Mouse (Mus musculus) cerebellum, adult (tissue): ENCODE data around the gene Gipc2.

Source experiments
- ATAC-seq: cut with Nextera tagmentation; 2 replicates; pipeline ENCODE4 v1.9.2; 2017; ENCODE audit warnings: mild to moderate bottlenecking, moderate library complexity, mixed read lengths; ENCODE audit not compliant: insufficient number of reproducible peaks, low FRiP score, low TSS enrichment

Gene Gipc2

DNA sequence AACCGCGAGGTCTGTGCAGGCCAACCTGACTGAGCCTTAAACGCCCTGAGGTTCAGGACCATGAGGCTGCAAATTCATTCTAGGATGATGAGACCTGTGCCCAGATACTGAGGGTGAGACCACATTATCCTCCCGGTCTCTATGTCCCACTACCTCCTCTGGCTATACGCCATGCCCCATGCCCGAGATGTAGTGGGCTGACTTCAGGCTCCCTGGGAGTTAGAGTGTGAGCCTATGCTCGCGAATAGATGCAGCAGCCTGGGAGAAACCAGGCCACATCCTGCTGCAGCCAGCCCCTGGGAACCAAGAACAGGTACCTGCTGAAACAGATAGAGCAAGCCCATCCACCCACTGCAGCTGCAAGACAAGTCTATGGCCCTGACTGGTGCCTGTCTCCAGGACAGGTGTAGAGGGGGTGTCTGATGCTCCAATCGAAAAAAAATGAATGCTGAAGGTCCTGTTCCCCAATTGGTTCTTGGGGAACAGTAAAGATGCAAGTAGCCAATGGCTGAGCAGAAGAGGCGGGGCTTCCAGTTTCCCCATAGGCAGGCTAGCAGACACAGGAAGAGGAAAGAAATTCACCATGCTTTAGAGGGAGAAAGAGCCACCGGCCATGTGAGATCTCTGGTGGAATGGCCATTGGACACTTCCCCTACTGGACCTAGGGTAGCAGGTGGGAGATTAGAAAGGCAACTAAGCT, 65.8 kb downstream of the Gipc2 start:
- ATAC-seq: no peak

DNA sequence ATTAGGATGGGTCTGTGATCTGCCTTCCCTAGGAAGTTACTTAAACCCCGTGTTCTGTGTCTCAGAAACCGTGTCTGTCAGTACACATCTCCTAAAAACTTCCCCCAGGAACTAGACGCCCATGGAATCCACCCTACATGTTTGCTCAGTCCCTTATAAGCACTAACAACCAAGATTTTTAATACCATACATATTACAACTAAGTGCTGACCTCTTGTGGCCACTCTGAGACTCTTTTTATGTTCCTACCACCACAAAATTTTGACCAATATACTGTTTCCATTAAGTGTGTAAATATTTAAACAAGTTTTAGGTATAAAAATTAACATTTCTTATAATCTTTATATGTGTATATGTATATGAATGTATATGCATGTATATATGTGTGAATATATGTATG, 71.0 kb downstream of the Gipc2 start:
- no peak for ATAC-seq

DNA sequence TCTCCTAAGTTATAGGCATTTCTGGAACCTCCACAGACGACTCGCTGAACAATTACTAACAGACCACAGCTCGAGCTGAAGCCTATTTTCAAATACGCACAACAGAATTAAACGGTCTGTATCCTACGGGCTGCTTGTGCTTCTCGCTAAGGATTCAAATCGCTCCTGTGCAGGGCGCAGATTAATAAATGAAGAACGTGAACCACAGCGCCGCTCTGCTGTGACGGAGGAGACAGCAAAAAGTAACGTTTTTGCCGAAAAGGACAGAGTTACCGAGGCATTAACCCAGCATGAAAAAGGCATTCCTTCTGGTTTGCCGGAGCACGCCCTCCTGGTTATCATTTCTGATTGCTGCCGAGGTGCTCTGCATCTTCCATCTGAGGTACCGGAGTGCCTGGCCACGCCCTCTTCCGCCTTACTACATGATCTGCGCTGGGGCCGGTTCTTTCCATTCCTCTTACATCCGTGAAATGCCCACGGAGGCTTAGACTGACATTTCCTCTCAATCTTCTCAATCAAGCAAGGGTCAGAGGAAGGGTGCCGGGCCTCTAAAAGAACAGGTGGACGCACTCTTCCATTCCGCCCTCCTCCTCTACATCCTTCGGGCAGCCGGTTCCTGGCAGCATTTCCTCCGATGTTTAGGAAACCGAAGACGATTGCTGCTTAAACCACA, 73.5 kb downstream of the Gipc2 start:
- peak; percentile 23; the same call in 1 of the 2 replicates for ATAC-seq

DNA sequence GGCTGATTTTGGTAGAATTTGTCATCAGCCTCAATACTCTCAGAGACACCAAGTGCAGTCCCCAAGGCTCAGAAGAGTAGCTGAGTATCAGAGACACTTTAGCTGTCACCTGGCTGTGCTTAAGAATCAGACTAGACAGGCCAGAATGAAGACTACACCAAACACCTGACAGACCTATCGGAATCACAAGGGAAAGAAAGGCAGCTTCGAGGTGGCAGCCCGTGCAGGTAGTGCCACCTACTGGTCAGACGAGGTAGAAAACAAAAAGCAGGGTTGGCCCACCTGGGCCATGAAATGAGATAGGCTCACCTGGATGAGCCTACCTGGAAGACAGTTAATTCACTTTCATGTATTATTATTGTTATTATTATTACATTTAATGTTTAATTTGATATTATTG, 76.9 kb downstream of the Gipc2 start:
- peak; percentile 27; the same call in 1 of the 2 replicates for ATAC-seq

DNA sequence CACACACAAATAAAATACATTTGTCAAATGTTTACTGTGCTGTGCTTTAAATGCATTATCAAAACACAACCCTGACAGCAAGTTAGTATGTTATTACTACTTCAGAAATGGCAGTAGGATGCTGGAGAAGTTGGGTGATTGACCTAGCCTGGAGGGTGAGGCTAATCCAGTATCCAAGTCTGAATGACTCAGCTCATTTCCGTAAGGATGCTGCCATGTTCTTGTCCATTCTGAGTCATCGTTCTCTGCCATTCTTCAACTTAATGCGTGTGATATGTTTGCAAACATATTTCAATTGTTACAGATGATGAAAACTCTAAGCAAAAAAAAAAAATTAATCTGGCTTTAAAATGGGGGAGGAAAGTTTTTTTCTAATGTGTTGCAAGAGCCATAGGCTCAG, 84.6 kb downstream of the Gipc2 start:
- no peak for ATAC-seq

DNA sequence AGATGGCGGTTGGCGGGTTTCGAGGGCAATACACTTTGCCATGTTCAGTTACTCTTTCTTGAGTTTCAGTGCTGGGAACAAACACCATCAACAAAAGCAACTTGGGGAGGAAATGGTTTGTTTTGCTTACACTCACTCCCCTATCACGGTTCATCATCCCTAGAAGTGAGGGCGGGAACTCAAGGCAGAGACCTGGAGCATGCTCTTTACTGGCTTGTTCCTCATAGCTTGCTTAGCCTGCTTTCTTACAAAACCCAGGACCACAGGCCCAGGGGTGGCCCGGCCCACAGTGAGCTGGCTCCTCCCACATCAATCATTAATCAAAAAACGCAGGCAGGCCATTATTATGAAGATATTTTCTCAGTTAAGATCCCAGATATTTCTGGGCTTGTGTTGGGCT, 89.9 kb downstream of the Gipc2 start:
- ATAC-seq: no peak

DNA sequence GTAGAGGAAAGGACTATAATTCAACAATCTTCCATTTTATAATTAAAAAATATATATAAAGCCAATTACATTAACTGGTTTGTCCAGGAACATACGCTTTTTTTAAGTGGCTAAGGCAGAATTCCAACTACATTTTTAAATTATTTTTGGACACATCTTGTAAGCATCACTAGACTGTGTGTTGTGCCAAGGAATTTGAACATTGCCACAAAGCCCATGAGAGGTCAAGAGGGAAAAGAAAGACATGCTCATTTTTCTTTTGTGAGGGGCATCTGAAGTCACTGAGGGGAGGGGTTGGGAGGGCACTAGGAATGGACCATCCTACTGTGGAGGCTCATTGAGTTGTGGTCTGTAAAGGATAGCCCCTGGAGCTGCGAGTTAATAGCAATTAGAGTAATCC, 97.0 kb downstream of the Gipc2 start:
- ATAC-seq: no peak

DNA sequence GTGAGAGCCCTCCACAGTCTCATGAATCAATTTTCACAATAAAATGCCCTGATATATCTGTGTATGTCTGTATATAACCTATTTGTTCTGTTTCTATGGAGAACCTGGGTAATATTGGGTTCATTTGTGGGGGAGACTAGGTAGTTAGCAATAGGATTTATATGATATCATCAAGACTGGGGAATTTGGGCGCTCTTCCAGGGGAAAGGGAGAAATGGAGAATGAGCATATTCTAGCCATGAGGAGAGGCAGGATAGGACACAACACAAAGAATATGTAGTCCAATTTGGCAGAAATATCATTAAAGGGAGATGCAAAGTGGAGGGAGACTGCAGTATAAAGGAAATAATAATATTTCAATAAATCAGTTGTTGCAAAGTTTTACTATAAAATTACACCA, 97.7 kb downstream of the Gipc2 start:
- ATAC-seq: no peak

DNA sequence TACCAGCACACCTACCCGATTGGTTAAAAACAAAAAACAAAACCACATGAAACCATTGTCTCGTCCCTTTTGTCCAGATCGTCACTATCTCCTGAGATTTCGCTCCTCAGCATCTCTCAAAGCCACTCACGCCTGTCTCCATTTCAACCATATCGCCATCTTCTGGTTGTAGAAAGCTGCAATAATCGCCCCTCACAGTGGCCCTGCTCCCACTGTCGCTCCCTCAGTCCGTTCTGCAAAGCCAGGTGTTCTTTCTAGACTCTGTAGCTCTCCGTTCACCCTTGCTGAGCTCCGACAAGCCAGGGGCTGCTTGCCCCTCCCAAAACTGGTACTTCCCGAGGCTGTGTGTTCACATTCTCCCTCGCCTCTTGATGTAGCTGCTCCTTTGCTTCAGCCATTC, 99.3 kb downstream of the Gipc2 start:
- 0 out of 2 replicates have a peak, but pooled peaks have one; percentile 50 for ATAC-seq

DNA sequence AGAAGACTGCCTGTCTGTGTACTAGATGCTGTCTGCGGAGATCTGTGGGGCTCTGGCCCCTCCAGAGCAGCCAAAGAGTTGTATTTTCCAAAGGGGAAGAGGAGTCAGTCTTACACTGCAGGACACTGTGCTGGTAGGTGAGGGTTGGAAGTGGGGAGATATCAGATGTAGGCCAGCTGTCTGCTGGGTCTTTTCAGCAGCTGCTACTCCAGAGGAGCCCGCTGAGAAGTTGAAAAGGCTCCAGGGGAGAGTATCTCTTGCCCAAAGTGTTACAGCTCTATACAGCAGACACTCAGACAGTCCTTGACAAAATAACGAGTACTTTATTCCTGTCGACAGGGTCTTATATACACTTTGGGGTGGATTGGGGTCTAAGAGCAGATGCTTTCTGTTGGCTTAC, 100.2 kb downstream of the Gipc2 start:
- no peak for ATAC-seq

DNA sequence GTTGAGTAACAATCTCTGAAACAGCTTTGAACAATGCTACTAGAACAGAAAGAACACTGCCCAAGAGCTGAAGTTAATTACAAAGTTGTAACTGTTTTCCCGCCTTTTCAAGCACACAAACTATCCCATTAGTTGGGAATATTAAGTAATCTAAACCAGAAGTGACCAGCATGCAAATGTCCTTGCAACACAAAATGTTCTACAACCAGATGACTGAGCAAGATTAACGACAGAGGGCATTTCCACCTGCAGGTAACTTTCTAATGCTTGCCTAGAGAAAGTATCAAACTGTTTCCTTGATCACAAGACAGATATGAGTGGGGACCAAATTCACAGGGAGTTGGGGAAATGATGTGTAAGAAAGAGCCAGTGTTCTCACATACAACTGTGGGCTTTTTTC, 101.9 kb downstream of the Gipc2 start:
- no peak for ATAC-seq

DNA sequence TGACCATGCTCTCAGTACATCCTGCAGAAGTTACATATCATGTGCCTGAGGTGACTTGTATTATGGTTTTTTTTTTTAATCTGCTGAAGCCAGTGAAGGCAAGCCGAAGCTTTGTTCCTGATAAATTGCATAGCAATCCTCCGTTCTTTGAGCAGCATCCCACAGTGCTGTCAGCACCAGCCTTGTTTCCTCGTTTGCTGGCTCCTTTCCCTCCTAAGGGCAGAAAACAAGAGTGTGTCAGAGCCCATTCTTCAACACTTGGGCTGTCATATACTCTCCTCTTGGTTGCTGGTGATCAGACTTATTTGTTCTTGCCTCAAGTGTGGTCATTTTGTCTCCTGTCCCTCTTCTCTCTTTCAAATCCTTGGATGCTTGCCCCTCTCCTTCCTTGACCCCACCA, 103.2 kb downstream of the Gipc2 start:
- no peak for ATAC-seq

DNA sequence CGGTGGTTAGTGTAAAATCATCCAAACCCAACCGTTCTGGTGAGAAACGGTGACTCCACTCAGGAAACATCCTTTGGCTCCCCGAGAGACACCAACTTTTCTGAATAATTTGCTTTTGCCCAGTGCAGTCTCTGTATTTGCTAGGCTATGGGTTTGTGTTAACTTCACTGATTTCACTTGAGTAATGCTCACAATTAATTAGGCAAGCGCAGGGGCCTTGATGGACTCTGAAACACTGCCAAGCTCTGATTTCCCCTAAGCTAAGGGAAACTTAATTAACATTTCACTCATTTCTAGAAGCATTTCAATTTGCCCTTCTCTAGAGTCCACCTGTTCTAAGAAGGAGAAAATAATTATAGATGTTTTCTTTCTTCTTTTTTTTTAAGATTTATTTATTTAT, 104.9 kb downstream of the Gipc2 start:
- no peak for ATAC-seq

DNA sequence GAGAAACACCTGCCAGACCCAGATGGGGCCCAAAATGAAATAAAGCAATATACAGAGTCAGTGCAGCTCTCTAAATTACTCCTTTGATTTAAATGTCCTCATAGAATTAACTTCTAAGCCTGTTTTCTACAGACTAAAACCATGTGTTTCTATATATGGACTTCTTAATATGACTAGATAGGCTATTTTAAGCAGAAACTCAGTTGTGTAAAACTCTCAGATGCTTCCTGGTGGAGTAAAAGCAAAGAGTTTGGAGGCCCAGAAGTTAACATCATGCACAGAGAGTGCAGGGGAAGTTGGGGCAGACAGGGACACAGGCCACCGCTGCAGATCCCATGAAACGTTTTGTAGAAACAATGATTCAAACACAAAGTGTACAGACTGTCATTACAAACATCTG, 107.8 kb downstream of the Gipc2 start:
- ATAC-seq: no peak

DNA sequence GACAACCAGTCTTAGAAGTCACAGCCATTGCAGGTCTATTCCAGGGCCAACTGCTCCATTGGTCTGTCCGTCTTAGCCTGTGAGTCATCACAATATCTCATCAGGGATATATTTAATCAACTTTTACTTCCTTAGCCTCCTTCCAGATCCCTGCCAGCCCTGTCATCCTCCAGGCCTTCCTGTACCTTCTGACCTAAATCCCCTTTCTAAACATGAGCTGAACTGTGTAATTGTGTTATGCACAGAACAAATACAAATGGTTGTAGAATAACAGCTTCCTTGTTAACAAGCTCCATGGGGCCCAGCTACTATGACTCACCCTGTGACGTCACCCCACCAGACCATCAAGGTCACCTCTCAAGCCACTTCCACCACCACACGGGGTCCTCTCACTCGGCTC, 111.8 kb downstream of the Gipc2 start:
- no peak for ATAC-seq

DNA sequence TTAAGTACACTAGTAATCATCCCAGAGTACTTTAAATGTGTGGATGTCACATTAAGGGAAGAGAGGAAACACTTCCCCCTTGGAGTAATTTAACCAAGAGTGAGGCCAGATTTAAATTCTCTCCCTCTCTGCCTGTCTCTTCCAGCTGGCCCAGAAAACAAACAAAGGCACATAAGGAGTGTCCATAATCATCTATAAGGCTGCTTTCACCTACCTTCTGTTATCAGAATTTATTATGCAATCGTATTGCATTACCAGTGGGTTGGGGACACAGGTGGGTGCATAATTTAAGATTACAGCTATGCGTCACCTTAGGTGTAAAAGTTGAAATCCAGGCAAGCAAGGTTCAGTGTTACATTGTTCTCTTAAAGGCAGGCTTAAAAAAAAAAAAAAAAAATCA, 114.1 kb downstream of the Gipc2 start:
- no peak for ATAC-seq

DNA sequence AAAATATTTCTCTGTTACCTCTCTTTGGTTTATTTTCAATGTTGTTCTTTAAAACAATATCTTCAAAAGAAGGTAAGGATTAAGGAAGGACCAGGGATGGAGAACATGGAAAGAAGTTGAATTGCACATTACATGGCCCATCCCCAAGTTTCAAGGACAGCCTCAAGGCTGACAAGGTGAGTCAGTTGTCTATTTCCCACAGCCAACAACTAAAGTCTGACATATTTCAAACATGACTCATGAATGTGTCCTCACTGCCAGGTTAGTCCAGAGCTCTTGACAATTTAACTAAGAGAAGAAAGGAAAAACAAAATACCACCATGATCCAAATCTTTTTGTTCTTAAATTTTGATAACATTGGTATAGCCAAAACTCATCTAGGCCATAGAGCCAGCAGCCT, 118.1 kb downstream of the Gipc2 start:
- ATAC-seq: no peak

DNA sequence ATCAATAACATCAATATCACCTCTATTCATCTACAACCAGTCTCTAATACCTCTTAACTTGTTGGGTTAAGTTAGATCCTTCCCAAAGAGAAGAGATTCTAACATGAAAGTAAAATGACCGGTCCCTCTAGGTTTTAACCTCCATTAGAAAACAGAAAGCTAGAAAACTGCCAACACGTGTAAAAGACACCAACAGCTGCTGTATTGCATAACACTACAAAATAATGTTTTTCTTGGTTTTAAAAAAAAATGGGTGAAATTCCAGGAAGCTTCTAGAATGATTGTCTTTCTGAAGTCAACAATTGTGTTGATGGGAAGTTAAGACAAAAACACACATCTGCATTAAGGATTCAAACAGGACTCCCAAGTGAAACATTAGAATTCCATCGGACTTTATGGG, 119.1 kb downstream of the Gipc2 start:
- ATAC-seq: no peak
